Mouse (Mus musculus): Measurements from ENCODE around the gene Scd3.

Gene Scd3

GRCm38 (mm10) chr19:44203015-44203564 is at the start of gene Scd3:
Scd3 (plus strand) TSS chr19:44203269.
- DNase-seq, result no peak

GRCm38 (mm10) chr19:44153781-44154180 is 49.3 kb upstream of the Scd3 start:
- no peak for DNase-seq

DNA sequence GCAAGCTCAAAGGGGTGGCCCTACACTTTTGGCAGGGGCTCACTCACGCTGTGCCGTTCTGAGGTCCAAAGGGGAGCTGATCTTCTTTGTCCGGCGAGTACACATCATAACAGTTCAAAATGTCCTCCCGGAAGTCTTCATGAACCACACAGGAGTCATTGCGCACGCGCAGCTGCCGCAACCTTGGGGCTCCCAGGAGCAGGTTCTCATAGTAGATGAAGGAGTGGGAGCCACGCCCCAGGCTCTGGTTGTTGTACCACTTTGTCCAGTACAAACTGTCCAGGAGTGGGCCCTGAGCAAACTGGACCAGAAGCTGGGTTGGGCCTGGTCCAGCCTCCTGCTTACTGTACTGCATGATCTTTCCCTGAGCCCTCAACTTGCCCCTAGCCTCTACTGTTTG is 46.1 kb upstream of the Scd3 start:
- no peak for DNase-seq

DNA sequence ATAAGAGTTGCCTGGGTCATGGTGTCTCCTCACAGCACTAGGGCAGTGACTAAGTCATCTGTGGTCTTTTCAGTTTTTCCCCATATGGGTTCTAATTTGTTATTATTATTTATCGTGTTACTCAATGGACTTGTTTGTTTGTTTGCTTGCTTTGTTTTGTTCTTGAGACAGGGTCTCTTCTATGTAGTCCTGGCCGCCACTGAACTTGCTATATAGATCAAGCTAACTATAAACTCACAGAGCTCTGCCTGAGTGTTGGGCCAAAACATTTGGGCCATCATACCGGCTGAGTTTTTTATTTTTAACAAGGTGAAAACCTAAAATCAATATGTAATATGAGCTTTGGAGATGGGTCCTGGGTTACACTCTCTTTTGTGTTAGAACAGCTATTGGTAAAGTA is 43.7 kb upstream of the Scd3 start:
- no peak for DNase-seq

DNA sequence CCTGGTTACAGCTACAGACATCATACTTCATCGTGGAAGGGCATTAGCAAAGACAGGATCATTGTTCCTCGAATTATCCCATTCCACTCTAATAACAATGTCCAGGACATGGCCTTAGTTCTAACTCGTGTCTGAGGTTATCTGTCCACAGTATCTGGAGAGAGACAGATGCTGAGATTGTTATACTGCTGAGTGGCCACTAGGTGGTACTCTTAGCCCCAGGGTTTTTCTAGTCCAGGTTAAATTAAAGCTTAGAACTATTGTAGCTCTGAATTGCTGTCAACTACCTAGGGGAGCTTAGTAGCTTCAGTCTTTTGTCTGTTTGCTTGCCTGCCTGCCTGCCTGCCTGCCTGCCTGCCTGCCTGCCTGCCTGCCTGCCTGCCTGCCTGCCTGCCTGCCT is 41.6 kb upstream of the Scd3 start:
- no peak for DNase-seq

- no peak for DNase-seq
Measured at GRCm38 (mm10) chr19:44174835-44175234, 28.2 kb upstream of the Scd3 start.

DNA sequence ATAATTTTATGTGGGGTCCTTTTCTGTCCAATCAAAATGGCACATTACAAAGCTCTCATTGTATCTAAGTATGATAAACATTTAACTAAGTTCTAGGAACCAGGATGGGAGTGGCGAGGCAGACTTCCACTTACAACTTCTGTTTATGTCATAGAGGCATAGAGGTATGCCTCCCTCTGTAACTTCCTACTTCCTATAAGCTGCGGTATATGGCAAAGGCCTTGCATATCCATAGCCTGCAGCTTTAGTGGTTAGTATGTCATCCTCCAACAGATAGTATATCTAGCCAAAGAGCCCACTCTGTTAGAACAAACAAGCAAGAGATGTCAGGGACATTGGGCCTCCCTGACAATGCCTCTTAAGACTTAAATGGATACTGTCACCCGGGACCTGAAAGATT is 26.3 kb upstream of the Scd3 start:
- DNase-seq, result no peak

- no peak for DNase-seq
Measured at GRCm38 (mm10) chr19:44180502-44180901, 22.6 kb upstream of the Scd3 start.

DNA sequence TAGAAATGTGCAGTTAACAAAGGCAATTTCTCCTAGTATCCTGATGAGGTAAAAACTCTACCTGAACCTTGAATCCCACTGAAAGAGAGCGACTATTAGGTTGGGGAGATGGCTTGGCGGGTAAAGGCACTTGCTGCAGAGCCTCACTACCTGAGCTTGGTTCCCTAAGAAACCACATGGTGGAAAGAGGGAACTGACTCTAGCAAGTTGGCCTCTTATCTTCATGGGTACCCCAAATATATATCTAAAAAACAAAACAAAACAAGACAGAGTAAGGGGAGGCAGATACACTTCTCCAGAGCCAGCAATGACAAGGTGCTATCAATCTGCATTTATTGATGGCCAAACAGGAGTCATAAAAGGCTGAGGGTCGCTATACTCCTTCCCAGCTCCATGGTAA is 19.1 kb upstream of the Scd3 start:
- DNase-seq, result no peak

GRCm38 (mm10) chr19:44189056-44189455 is 14.0 kb upstream of the Scd3 start:
- no peak for DNase-seq

DNA sequence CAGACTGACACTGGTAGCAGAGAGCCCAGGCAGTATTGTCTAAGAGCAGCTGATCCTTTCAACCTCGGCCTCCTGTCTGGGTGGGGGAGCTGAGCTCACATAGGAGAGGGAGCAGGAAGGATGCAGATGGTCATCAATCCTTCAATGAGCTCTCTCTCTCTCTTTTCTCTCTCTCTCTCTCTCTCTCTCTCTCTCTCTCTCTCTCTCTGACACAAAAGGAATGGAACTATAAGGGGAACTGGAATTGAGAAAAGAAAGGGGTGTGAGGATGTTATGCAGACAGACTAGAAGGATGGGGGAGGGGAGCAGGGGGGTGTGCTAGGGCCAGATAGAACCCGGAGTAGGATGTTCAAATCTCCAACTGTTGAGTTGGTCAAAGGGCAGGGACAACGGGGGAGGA is 10.7 kb upstream of the Scd3 start, which contains the start of gene Pkd2l1:
Gene Pkd2l1, minus strand, starts transcription at position 101 of the 400 bp plus-strand sequence.
- no peak for DNase-seq

DNA sequence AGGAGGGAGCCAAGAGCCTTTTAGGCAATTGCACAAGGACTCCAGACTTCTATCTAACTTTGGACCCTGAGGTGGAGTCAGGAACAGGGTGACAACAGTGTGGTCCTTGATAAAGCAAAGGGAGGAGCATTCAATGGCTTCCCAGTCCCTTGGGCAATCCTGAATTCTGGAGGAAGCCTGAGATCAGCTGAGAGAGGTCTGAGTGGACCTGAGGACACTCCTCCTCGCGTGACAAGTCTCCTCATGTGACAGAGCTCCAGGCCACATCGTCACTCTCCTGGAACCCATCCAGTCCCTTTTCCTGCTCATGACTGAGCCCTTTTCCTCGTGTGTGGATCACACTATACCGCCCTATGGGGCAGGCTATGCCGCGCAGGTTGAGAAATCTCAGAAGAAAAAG is 9.2 kb upstream of the Scd3 start:
- peak; percentile 13 to 14 for DNase-seq

GRCm38 (mm10) chr19:44195138-44195537 is 7.9 kb upstream of the Scd3 start:
- DNase-seq, result peak; percentile 85 to 86

DNA sequence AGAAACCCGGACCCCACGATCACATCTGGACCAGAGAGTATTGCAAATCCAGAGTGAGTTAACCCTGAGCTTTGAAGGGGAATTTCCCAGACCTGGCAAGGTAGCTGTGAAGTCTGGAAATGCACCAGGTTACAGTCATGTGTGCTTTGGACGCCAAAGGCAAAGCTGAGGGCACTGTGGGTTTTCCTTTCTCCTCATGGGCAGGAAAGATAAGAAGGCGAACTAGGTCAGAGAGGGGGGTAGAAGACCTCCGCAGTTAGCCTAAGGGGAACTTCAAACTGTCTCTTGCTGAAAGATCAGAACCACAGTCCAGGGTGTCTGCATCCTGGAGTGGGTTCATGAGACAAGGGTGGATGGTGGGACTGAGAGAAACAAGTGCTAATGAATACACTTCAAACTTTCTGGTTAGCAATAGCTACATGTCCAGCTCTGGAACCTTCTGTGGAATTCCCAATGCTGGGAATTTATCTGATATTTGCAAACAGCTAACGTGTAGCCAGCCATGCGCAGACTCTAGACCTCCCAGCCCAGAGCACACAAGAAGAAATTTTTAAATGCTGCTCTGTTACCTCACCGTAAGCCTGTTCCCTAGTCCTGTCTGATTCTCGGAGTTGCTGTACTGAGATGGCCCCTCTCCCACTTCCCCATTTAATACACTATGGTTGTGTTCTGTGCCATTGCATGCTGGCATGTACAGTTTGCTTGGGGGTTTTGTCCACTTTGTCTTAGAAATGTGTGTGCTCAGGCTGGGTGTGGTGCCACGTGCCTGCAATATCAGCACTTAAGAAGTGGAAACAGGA is 5.8 kb upstream of the Scd3 start:
- DNase-seq, result no peak

- DNase-seq, result no peak
Measured at GRCm38 (mm10) chr19:44198494-44198893, 4.6 kb upstream of the Scd3 start.

DNA sequence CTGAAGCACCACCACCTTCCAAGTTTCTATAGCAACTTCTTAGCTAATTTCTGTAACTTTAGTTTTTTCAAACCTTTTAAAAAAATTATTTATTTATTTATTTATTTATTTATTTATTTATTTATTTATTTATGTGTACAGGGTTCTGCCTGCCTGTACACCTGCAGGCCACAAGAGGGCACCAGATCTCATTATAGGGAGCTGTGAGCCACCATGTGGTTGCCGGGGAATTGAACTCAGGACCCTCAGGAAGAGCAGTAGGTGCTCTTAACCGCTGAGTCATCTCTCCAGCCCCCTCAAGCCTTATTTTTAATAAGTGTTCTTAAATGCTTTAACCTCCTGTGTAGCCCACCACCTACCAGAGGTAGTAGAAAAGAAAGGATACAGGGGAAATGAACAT is 4.1 kb upstream of the Scd3 start:
- DNase-seq, result peak; percentile 20 to 40

- DNase-seq, result no peak
Measured at GRCm38 (mm10) chr19:44207079-44207478, 4.0 kb downstream of the Scd3 start.

- no peak for DNase-seq
Measured at GRCm38 (mm10) chr19:44215255-44215654, 12.2 kb downstream of the Scd3 start.

DNA sequence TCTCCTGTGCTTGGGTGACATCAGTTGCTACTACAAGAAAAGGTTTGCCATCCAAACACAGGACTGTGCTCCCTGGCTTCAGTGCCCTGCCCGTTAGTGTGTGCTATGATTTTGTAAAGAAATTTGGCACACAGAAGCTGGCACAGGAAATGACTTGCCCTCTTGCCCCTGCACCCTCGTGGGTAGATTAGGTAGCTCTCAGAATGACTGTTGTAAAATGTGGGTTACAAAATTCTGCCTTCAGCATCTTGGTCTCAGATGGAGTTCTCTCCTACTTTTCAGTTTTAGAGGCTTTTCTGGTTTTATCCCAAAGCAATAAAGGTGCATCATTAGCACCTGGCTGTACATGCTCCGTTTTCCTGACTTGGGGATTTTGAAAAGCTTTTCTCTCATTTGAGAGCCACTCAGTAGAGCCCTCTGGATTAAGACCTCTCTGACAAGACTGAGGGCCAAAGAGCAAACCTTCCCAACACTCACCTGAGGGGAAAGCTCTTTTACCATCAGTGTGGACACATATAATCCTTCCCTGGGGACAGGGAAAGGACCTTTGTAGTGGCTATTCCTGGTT is 15.0 kb downstream of the Scd3 start:
- DNase-seq, result no peak

GRCm38 (mm10) chr19:44225728-44226127 is 22.7 kb downstream of the Scd3 start:
- no peak for DNase-seq

- DNase-seq, result no peak
Measured at GRCm38 (mm10) chr19:44229776-44230175, 26.7 kb downstream of the Scd3 start.

GRCm38 (mm10) chr19:44230212-44230611 is 27.1 kb downstream of the Scd3 start:
- no peak for DNase-seq

- DNase-seq, result no peak
Measured at GRCm38 (mm10) chr19:44231608-44232151, 28.6 kb downstream of the Scd3 start.

GRCm38 (mm10) chr19:44237471-44238006 is 34.5 kb downstream of the Scd3 start:
- DNase-seq, result no peak
